Mouse (Mus musculus) forebrain, embryonic 16.5 days (tissue): ENCODE measurements around the gene Def8. TPM values are rescaled to one million over a fixed set of nuclear protein-coding genes. Genes with fewer than 3 reads are reported as not detected.
"Not testable (repeated sequence)": the region's sequence is repeated elsewhere in the genome, so short reads cannot be mapped to it uniquely, and the experiment has no call there.

Experiments
- ATAC-seq: fragments of 200-750 bp; cut with Nextera tagmentation; 2 replicates; pipeline ENCODE4 v1.8.0; 2017; ENCODE audit warnings: mild to moderate bottlenecking, moderate library complexity
- H3K27ac ChIP-seq: fragments of 300-500 bp; sonication (generic); 2 replicates; pipeline ENCODE4 v1.5.1; 2014; ENCODE audit warnings: low read length, control low read depth
- H3K27me3 ChIP-seq: fragments of 300-500 bp; sonication (generic); replicated peaks from 2 replicates; pipeline ENCODE4 v1.6.1; 2014; ENCODE audit warnings: low read length; ENCODE audit not compliant: control insufficient read depth, insufficient read depth
- H3K36me3 ChIP-seq: fragments of 300-500 bp; sonication (generic); 2 replicates; pipeline ENCODE4 v1.6.1; 2014; ENCODE audit not compliant: control insufficient read depth, insufficient read depth
- H3K4me1 ChIP-seq: fragments of 300-500 bp; sonication (generic); replicated peaks from 2 replicates; pipeline ENCODE4 v1.6.1; 2014; ENCODE audit warnings: low read length; ENCODE audit not compliant: control insufficient read depth, insufficient read depth
- H3K4me2 ChIP-seq: fragments of 300-500 bp; sonication (generic); 2 replicates; pipeline ENCODE4 v1.6.1; 2014; ENCODE audit warnings: mild to moderate bottlenecking, low read length, control low read depth
- H3K4me3 ChIP-seq: fragments of 300-500 bp; sonication (generic); replicated peaks from 2 replicates; pipeline ENCODE4 v1.5.1; 2014; ENCODE audit warnings: mild to moderate bottlenecking, low read length, control low read depth
- H3K9ac ChIP-seq: fragments of 300-500 bp; sonication (generic); replicated peaks from 2 replicates; pipeline ENCODE4 v1.6.1; 2014; ENCODE audit warnings: low read depth, low read length, control low read depth
- H3K9me3 ChIP-seq: fragments of 300-500 bp; sonication (generic); 2 replicates; pipeline ENCODE4 v1.6.1; 2016; ENCODE audit warnings: low read length; ENCODE audit not compliant: control insufficient read depth
- WGBS: fragments of 180-500 bp; shearing (Covaris S2); extraction: QIAGEN DNeasy Blood & Tissue Kit; methylation state at CpG from one replicate; pipeline ENCODE4 v1.1.7; 2014; 5-methylcytosine and 5-hydroxymethylcytosine counted together
- polyA plus RNA-seq: library from polyadenylated mRNA; unstranded; fragments of >200 nt; fragmentation: Nextera tagmentation; extraction: Ambion mirVana; gene quantifications from 2 replicates; pipeline ENCODE4 v1.2.1, GENCODE M21; 2015

Gene Def8
- polyA plus RNA-seq, 1 experiment from 2014 or later, result 48.3 TPM

GRCm38 (mm10) chr8:123467476-123467875 lies 44.1 kb downstream of the Def8 start:
- Histone ChIP-seq H3K27me3 (no peaks in the 10 kb centered on the region), H3K27ac (no peak overlapping the region), H3K9ac (no peak overlapping the region), H3K36me3 (peaks cover 2% of the 10 kb centered on the region; the same call in 1 of the 2 replicates), H3K9me3 (no peaks in the 10 kb centered on the region), H3K4me2 (no peak overlapping the region), H3K4me3 (no peak overlapping the region), H3K4me1 (no peaks in the 10 kb centered on the region)
- ATAC-seq, result no peak
- 78% methylated on average over 3 of the region's 3 CpGs for WGBS

GRCm38 (mm10) chr8:123472991-123473390 lies 49.7 kb downstream of the Def8 start:
- not testable (repeated sequence) for H3K9ac ChIP-seq, H3K4me3 ChIP-seq, H3K36me3 ChIP-seq, H3K9me3 ChIP-seq, H3K4me2 ChIP-seq, H3K27me3 ChIP-seq, H3K4me1 ChIP-seq, H3K27ac ChIP-seq, ATAC-seq
- 78% methylated on average over 6 of the region's 6 CpGs for WGBS

- H3K4me3 ChIP-seq, H3K27me3 ChIP-seq, H3K27ac ChIP-seq, H3K4me2 ChIP-seq, H3K9ac ChIP-seq, H3K36me3 ChIP-seq, ATAC-seq, H3K9me3 ChIP-seq: not testable (repeated sequence)
- peaks cover 16% of the 10 kb centered on the region for H3K4me1 ChIP-seq
- 63% methylated on average over 5 of the region's 5 CpGs for WGBS
Observed at GRCm38 (mm10) chr8:123474549-123474948, 51.2 kb downstream of the Def8 start.

- 7% methylated on average over 34 of the region's 34 CpGs for WGBS
- Histone ChIP-seq H3K27me3 (no peaks in the 10 kb centered on the region), H3K4me1 (peaks cover 16% of the 10 kb centered on the region), H3K9ac (peak overlapping the region; percentile 92), H3K4me3 (peak overlapping the region; percentile 92), H3K9me3 (no peaks in the 10 kb centered on the region), H3K36me3 (peaks cover 8% of the 10 kb centered on the region; the same call in 1 of the 2 replicates), H3K4me2 (peak overlapping the region; percentile 70), H3K27ac (peak overlapping the region; percentile 95)
- ATAC-seq, result peak; percentile 45
Observed at GRCm38 (mm10) chr8:123476911-123477736, 53.8 kb downstream of the Def8 start.

- Histone ChIP-seq H3K27ac (peak within 1 kb of the TSS; percentile 95), H3K9me3 (no peaks in the 10 kb centered on the region), H3K4me2 (peak within 1 kb of the TSS; percentile 70), H3K4me1 (peaks cover 16% of the 10 kb centered on the region), H3K36me3 (peaks cover 15% of the 10 kb centered on the region), H3K9ac (peak within 1 kb of the TSS; percentile 92), H3K4me3 (peak within 1 kb of the TSS; percentile 92), H3K27me3 (no peaks in the 10 kb centered on the region)
- peak; percentile 89 for ATAC-seq
- under 1% methylated on average over 43 of the region's 58 CpGs for WGBS
Observed at GRCm38 (mm10) chr8:123477737-123478258, 54.5 kb downstream of the Def8 start, which contains the start of gene Afg3l1. TSS of gene Afg3l1 (plus strand) at chr8:123477903.

- Histone ChIP-seq H3K27ac (peak overlapping the region; percentile 95), H3K4me3 (peak overlapping the region; percentile 92), H3K9ac (peak overlapping the region; percentile 92), H3K36me3 (peaks cover 15% of the 10 kb centered on the region), H3K4me2 (peak overlapping the region; percentile 70), H3K9me3 (no peaks in the 10 kb centered on the region), H3K27me3 (no peaks in the 10 kb centered on the region), H3K4me1 (peaks cover 16% of the 10 kb centered on the region)
- ATAC-seq, result no peak; the same call in 1 of the 2 replicates
- 34% methylated on average over 16 of the region's 16 CpGs for WGBS
Observed at GRCm38 (mm10) chr8:123478456-123479218, 55.3 kb downstream of the Def8 start.

- WGBS, result 80% methylated on average over 7 of the region's 7 CpGs
- H3K4me2 ChIP-seq, result no peak overlapping the region
- H3K27me3 ChIP-seq, result no peaks in the 10 kb centered on the region
- peaks cover 34% of the 10 kb centered on the region for H3K36me3 ChIP-seq
- no peak overlapping the region for H3K4me3 ChIP-seq
- H3K9ac ChIP-seq, result no peak overlapping the region
- H3K9me3 ChIP-seq, result no peaks in the 10 kb centered on the region
- peaks cover 11% of the 10 kb centered on the region for H3K4me1 ChIP-seq
- no peak for ATAC-seq
- H3K27ac ChIP-seq, result no peak overlapping the region
Observed at GRCm38 (mm10) chr8:123482627-123483026, 59.3 kb downstream of the Def8 start.

- H3K27me3 ChIP-seq, result no peaks in the 10 kb centered on the region
- 94% methylated on average over 15 of the region's 15 CpGs for WGBS
- H3K4me1 ChIP-seq, result no peaks in the 10 kb centered on the region
- peaks cover 67% of the 10 kb centered on the region for H3K36me3 ChIP-seq
- H3K4me3 ChIP-seq, result no peak overlapping the region
- H3K9ac ChIP-seq, result no peak overlapping the region
- no peaks in the 10 kb centered on the region for H3K9me3 ChIP-seq
- ATAC-seq, result no peak
- no peak overlapping the region for H3K27ac ChIP-seq
- no peak overlapping the region for H3K4me2 ChIP-seq
Observed at GRCm38 (mm10) chr8:123491280-123492075, 68.2 kb downstream of the Def8 start.
